Mouse (Mus musculus) megakaryocyte, embryonic 14.5 days (primary cell): Measurements from ENCODE around the gene Cd37.

Experiments used
- FLI1 ChIP-seq: IDR thresholded peaks from 2 replicates; pipeline ENCODE4 v1.6.1; 2012; ENCODE audit warnings: low read length, inconsistent platforms, mixed read lengths
- GATA1 ChIP-seq: IDR thresholded peaks from 3 replicates; pipeline ENCODE4 v1.6.1; 2012; ENCODE audit warnings: mixed read lengths, low read length, inconsistent platforms, borderline replicate concordance

DNA sequence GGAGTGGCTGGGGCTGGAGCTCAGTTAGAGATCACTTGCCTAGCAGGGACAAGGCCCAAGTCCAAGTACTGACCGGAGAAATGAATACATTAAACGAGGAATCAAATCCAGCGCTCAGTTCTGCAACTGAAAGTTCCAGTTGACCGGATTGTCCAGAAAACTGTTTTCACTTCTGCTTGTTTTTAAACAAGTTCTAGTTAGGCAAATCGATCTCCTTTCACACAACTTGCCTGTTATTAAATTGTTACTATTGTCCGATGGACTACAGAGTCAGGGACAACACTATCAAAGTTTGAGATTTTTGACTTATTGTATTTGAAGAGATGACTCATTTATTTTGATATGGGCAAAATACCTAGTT lies 2.5 kb upstream of the Cd37 start:
- no peak for TF ChIP-seq GATA1
- no peak for TF ChIP-seq FLI1
